Mouse (Mus musculus) kidney, postnatal 36 days (tissue): ENCODE data around the gene Mrpl53.
A peak's percentile ranks its signal among the peaks of the same experiment; 100 is the strongest.

Experiments
- DNase-seq, 2 experiments: peaks; one replicate each; pipeline ENCODE4 v3.0.0; 2021 to 2022; ENCODE audit warnings: mixed read lengths in 2 of 2

The Mrpl53 gene

DNA sequence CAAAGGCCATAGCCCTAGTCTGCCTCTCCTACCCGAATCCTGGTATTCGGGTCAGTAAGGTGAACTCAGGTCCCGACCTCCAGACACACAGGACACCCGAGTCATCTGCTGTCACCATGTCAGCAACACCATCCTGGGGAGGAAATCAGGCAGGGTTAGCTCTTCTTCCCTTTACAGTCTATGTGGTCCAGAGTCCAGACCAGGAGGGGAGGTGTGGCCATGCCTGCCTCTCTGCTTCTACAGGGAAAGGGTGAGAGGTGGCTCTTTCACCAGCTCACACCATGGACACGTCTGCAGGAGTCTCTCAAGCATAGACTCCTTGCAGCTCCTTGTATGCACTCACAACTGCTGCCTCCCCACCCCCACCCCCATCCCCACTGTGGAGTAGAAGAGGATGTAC lies 44.6 kb downstream of the Mrpl53 start:
- no peak for DNase-seq

DNA sequence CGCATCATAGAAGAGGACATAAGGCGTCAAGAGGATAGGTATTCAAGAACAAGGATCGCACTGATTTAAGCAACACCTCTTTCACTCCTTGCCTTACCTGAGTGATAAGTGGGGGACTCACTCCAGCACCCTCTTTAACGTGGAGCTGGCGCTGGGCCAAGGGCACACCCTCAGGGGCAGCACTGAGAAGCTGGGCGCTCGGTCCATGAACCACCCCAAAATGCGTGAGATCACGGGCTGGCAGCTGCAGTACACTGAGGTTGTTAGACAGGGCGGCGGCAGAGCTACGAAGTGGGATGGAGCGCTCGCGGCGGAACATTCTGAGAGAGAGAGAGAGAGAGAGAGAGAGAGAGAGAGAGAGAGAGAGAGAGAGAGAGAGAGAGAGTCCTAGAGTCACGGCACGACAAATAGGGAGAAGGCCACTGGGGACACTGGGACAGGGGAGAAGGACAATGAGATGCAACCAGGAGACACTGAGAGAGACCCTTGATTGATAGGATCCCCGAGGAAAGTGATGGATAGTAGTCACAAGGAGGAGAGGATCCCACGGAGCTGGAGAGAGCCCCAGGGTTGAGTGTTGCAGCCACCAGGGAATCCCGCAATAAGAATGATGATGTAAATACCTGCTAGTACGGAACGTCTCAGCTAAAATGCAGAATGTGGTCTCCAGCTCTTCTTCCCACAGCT lies 46.9 kb downstream of the Mrpl53 start:
- no peak for DNase-seq

DNA sequence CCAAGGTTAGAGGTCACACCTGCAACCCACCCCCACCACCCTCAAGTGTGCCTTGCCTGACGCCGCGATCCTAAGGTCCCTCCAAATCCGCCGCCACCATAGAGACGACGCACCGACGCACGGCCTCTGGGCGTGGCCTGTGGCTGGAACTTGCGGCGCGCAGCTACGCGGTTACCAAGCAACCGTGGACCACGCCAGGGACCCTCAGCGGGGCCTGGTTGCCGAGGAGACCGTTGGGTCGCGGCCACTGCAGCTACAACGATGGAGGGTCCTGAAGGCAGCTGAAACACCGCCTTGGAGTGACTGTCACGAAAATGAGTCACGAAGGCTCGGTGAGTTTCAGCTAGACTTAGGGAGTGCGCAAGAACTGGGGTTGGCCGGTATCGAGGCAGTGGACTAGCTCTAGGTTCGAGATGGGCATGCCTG lies 47.4 kb downstream of the Mrpl53 start, which contains the start of the genes Wdr54 and 1700003E16Rik:
Gene Wdr54, minus strand, starts transcription at position 139 of the 426 bp plus-strand sequence.
Gene 1700003E16Rik, plus strand, starts transcription at position 146 of the 426 bp plus-strand sequence.
- DNase-seq, result peak in 1 of 2 experiments; percentile 80

DNA sequence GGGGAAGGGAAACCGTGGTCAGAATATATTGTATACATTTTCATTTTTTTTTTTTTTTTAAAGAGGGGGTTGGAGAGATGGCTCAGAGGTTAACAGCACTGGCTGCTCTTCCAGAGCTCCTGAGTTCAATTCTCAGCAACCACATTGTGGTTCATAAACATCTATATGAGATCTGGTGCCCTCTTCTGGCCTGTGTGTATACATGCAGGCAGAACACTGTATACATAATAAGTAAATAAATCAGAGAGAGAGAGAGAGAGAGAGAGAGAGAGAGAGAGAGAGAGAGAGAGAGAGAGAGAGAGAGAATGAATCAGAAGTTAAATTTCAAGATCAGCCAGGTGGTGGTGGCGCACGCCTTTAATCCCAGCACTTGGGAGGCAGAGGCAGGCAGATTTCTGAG lies 50.6 kb downstream of the Mrpl53 start:
- peak in 1 of 2 experiments; percentile 56 for DNase-seq
